Mouse (Mus musculus) CH12.LX (cell line): ENCODE results near the gene Pcyt2.

Experiments used
- CTCF ChIP-seq, 2 experiments: IDR thresholded peaks in 1 of 2; conservative IDR thresholded peaks in 1 of 2; 2 replicates each; pipeline ENCODE4 v1.5.1; 2011 to 2012; ENCODE audit warnings: low read depth in 2 of 2, low read length in 2 of 2, improper control_type of control experiment in 1 of 2, inconsistent platforms in 1 of 2, mild to moderate bottlenecking in 1 of 2, moderate library complexity in 1 of 2
- E2F4 ChIP-seq: IDR thresholded peaks from 2 replicates; pipeline ENCODE4 v1.6.1; 2011; ENCODE audit warnings: low read depth, low read length, improper control_type of control experiment; ENCODE audit not compliant: insufficient replicate concordance
- ELF1 ChIP-seq: IDR thresholded peaks from 2 replicates; pipeline ENCODE4 v1.6.1; 2014; ENCODE audit warnings: low read depth, mild to moderate bottlenecking, inconsistent platforms, low read length, improper control_type of control experiment
- EP300 ChIP-seq: IDR thresholded peaks from 2 replicates; pipeline ENCODE4 v1.6.1; 2011; ENCODE audit warnings: low read length, improper control_type of control experiment
- HCFC1 ChIP-seq: IDR thresholded peaks from 2 replicates; pipeline ENCODE4 v1.6.1; 2012; ENCODE audit warnings: low read depth, mild to moderate bottlenecking, inconsistent platforms, low read length, improper control_type of control experiment
- MAX ChIP-seq: IDR thresholded peaks from 2 replicates; pipeline ENCODE4 v1.6.1; 2011; ENCODE audit warnings: low read length, improper control_type of control experiment
- SMC3 ChIP-seq: IDR thresholded peaks from 2 replicates; pipeline ENCODE4 v1.6.1; 2011; ENCODE audit warnings: low read depth, low read length, improper control_type of control experiment
- UBTF ChIP-seq: IDR thresholded peaks from 2 replicates; pipeline ENCODE4 v1.6.1; 2012; ENCODE audit warnings: low read depth, mild to moderate bottlenecking, inconsistent platforms, low read length, improper control_type of control experiment, moderate library complexity
- USF2 ChIP-seq: conservative IDR thresholded peaks from 2 replicates; pipeline ENCODE4 v1.6.1; 2011; ENCODE audit warnings: low read depth, low read length, improper control_type of control experiment
- ZKSCAN1 ChIP-seq: IDR thresholded peaks from 2 replicates; pipeline ENCODE4 v1.6.1; 2012; ENCODE audit warnings: low read depth, inconsistent platforms, low read length, improper control_type of control experiment, borderline replicate concordance

- TF ChIP-seq E2F4 (no peak), UBTF (no peak), MAX (no peak), HCFC1 (no peak), CTCF (conservative IDR thresholded peaks at IDR 0.05 in 1 of 2, IDR thresholded peaks at IDR 0.05 in 1 of 2; ENCODE audit: low read depth in 2 of 2, low read length in 2 of 2) (no peak), ZKSCAN1 (no peak), SMC3 (no peak), EP300 (no peak), ELF1 (no peak), USF2 (no peak)
Measured at GRCm38 (mm10) chr11:120562949-120563348, 54.8 kb downstream of the Pcyt2 start.
